Mouse (Mus musculus) kidney, adult 2 months (tissue): ENCODE results near the gene Tmem253. TPM values are rescaled to one million over a fixed set of nuclear protein-coding genes. Genes with fewer than 3 reads are reported as not detected.
A peak's percentile ranks its signal among the peaks of the same experiment; 100 is the strongest.

Source experiments
- DNase-seq: peaks from one replicate; pipeline ENCODE4 v3.0.0; 2021
- H3K27ac ChIP-seq: fragments of 200-500 bp; 2 replicates; pipeline ENCODE4 v1.5.1; 2012; ENCODE audit warnings: low read depth, low read length, control low read depth, inconsistent platforms; ENCODE audit not compliant: insufficient read depth
- H3K27me3 ChIP-seq: fragments of 200-500 bp; replicated peaks from 2 replicates; pipeline ENCODE4 v1.6.1; 2012; ENCODE audit warnings: mild to moderate bottlenecking, moderate library complexity, low read length, inconsistent platforms; ENCODE audit not compliant: control insufficient read depth, insufficient read depth
- H3K36me3 ChIP-seq: fragments of 200-500 bp; 2 replicates; pipeline ENCODE4 v1.6.1; 2012; ENCODE audit warnings: mild to moderate bottlenecking, moderate library complexity, low read length, inconsistent platforms; ENCODE audit not compliant: control insufficient read depth, insufficient read depth
- H3K4me1 ChIP-seq: fragments of 200-500 bp; 2 replicates; pipeline ENCODE4 v1.6.1; 2011; ENCODE audit warnings: low read length; ENCODE audit not compliant: control insufficient read depth, insufficient read depth
- H3K4me3 ChIP-seq: fragments of 200-500 bp; 2 replicates; pipeline ENCODE4 v1.5.1; 2011; ENCODE audit warnings: mild to moderate bottlenecking, low read depth, low read length, control low read depth; ENCODE audit not compliant: insufficient read depth
- CTCF ChIP-seq: fragments of 200-500 bp; conservative IDR thresholded peaks from 2 replicates; pipeline ENCODE4 v1.5.1; 2011; ENCODE audit warnings: low read depth, mild to moderate bottlenecking, control low read depth, low read length, moderate library complexity, mixed read lengths; ENCODE audit not compliant: insufficient read depth, insufficient read length
- POLR2A ChIP-seq: fragments of 200-500 bp; IDR thresholded peaks from one replicate; pipeline ENCODE4 v1.6.1; 2011; ENCODE audit warnings: low read depth, low read length, control low read depth
- WGBS: fragments of 180-500 bp; shearing (Covaris S2); methylation state at CpG from one replicate; pipeline ENCODE4 v1.1.7; 2018; 5-methylcytosine and 5-hydroxymethylcytosine counted together
- polyA plus RNA-seq: library from polyadenylated mRNA; depleted of rRNA; stranded (reverse); fragments of >200 nt; gene quantifications from 2 replicates; pipeline ENCODE4 v1.2.3, GENCODE M21; 2012

Gene Tmem253
- polyA plus RNA-seq, 1 experiment: 2.5 TPM

DNA sequence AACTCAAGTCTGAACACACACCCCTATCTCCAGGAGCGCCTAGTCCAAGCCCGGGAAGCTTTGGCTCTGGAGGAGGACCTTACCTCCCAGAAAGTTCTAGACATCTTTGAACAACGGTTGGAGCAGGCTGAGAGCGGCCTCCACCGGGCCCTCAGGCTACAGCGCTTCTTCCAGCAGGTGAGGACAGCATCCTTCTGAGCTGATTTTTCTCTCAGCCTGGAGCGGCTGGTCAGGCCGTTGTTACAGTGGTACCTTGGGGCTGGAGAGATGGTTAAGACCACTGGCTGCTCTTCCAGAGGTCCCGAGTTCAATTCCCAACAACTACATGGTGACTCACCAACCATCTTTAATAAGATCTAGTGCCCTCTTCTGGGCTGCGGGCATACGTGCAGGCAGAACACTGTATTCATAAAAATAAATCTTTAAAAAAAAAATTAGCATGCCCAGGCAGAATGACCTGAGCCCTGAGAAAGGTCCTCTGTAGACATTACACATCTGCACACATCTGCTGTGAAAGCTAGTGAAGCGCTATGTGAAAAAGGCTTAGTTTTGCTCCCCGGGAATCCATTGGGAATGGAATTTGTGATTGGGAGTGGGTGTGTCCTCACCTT lies 19.1 kb upstream of the Tmem253 start:
- WGBS: 84% methylated on average over 13 of the region's 13 CpGs
- Histone ChIP-seq H3K36me3 (no peaks in the 10 kb centered on the region), H3K4me3 (no peak overlapping the region), H3K27ac (no peak overlapping the region), H3K4me1 (no peaks in the 10 kb centered on the region), H3K27me3 (no peaks in the 10 kb centered on the region)
- no peak for DNase-seq
- TF ChIP-seq CTCF (peak; percentile 34; the same call in 1 of the 2 replicates), POLR2A (no peak)

DNA sequence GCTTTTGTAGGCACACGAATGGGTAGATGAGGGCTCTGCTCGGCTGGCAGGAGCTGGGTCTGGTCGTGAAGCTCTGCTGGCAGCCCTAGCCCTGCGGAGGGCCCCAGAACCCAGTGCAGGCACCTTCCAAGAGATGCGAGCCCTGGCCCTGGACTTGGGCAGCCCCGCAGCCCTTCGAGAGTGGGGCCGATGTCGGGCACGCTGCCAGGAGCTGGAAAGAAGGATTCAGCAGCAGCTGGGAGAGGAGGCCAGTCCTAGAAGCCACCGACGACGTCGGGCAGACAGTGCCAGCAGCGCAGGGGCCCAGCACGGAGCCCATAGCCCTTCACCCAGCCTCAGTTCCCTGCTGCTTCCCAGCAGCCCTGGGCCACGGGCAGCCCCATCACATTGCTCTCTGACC lies 18.6 kb upstream of the Tmem253 start:
- Histone ChIP-seq H3K36me3 (no peaks in the 10 kb centered on the region), H3K4me1 (no peaks in the 10 kb centered on the region), H3K27ac (no peak overlapping the region), H3K27me3 (no peaks in the 10 kb centered on the region), H3K4me3 (no peak overlapping the region)
- TF ChIP-seq POLR2A (no peak), CTCF (no peak)
- no peak for DNase-seq
- 81% methylated on average over 17 of the region's 17 CpGs for WGBS

DNA sequence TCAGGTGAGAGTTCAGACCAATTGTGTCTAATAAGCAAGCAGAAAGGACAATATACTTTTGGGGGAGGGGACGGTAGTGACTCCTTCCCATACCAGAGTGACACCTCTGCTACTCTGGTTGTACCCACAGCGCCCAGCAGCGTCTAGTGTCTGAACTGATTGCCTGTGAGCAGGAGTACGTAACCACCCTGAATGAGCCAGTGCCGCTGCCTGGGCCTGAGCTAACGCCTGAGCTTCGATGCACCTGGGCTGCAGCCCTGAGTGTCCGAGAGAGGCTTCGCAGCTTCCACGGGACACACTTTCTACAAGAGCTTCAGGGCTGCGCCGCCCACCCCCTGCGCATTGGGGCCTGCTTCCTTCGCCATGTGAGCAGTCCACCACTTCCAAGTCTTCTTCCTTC lies 18.0 kb upstream of the Tmem253 start:
- Histone ChIP-seq H3K4me3 (no peak overlapping the region), H3K27me3 (no peaks in the 10 kb centered on the region), H3K4me1 (no peaks in the 10 kb centered on the region), H3K27ac (no peak overlapping the region), H3K36me3 (no peaks in the 10 kb centered on the region)
- no peak for DNase-seq
- WGBS: 95% methylated on average over 14 of the region's 14 CpGs
- TF ChIP-seq CTCF (no peak), POLR2A (no peak)

DNA sequence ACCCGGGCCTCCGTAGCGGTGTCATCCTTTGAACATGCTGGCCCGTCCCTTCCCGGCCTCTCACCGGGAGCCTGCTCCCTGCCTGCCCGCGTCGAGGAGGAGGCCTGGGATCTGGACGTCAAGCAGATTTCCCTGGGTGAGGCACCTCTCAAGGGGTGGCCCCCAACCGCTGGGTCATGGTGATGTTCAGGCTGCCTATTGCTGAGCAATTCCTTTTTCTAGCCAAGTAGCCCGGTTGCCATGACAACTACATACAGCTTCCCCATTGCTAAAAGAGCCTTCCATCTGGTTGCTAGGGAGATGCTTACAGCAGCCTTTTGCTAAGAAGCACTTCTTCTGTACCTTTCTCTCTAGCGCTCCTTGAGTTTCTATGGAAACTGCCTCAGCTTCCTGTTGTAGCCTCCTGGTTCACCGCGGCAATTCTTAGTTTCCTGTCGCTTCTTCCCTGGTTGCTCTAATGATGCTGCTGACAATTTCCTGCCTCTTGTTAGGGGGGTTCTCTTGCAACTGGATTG lies 11.4 kb upstream of the Tmem253 start:
- Histone ChIP-seq H3K27ac (no peak overlapping the region), H3K36me3 (no peaks in the 10 kb centered on the region; the same call in 1 of the 2 replicates), H3K27me3 (no peaks in the 10 kb centered on the region), H3K4me1 (no peaks in the 10 kb centered on the region), H3K4me3 (no peak overlapping the region)
- peak; percentile 47 for DNase-seq
- WGBS: 58% methylated on average over 16 of the region's 16 CpGs
- TF ChIP-seq POLR2A: no peak
- TF ChIP-seq CTCF: no peak

- Histone ChIP-seq H3K36me3 (no peaks in the 10 kb centered on the region; the same call in 1 of the 2 replicates), H3K4me1 (peaks cover 4% of the 10 kb centered on the region), H3K27me3 (no peaks in the 10 kb centered on the region), H3K27ac (no peak overlapping the region), H3K4me3 (no peak overlapping the region)
- TF ChIP-seq CTCF (no peak), POLR2A (no peak)
- DNase-seq: no peak
- WGBS: 71% methylated on average over 7 of the region's 7 CpGs
Observed at GRCm38 (mm10) chr14:52005141-52005540, 10.3 kb upstream of the Tmem253 start.

GRCm38 (mm10) chr14:52005616-52006015 lies 9.8 kb upstream of the Tmem253 start:
- no peaks in the 10 kb centered on the region; the same call in 1 of the 2 replicates for H3K36me3 ChIP-seq
- TF ChIP-seq POLR2A (no peak), CTCF (no peak)
- 65% methylated on average over 6 of the region's 6 CpGs for WGBS
- no peaks in the 10 kb centered on the region for H3K27me3 ChIP-seq
- no peak for DNase-seq
- H3K27ac ChIP-seq: no peak overlapping the region
- no peak overlapping the region for H3K4me3 ChIP-seq
- H3K4me1 ChIP-seq: peaks cover 8% of the 10 kb centered on the region

- H3K4me1 ChIP-seq: peaks cover 12% of the 10 kb centered on the region
- TF ChIP-seq CTCF (peak; percentile 28; the same call in 1 of the 2 replicates), POLR2A (no peak)
- H3K27me3 ChIP-seq: no peaks in the 10 kb centered on the region
- H3K36me3 ChIP-seq: no peaks in the 10 kb centered on the region; the same call in 1 of the 2 replicates
- 75% methylated on average over 8 of the region's 8 CpGs for WGBS
- no peak for DNase-seq
- H3K27ac ChIP-seq: no peak overlapping the region
- H3K4me3 ChIP-seq: no peak overlapping the region
Observed at GRCm38 (mm10) chr14:52006241-52006640, 9.2 kb upstream of the Tmem253 start.
